Mouse (Mus musculus) erythroblast, embryonic 14.5 days (primary cell): Measurements from ENCODE around the gene Bbs10.

ENCODE experiments used
- GATA1 ChIP-seq: IDR thresholded peaks from 2 replicates; pipeline ENCODE4 v1.6.1; 2012; ENCODE audit warnings: low read length, inconsistent platforms, mixed read lengths
- TAL1 ChIP-seq: IDR thresholded peaks from 3 replicates; pipeline ENCODE4 v1.6.1; 2012; ENCODE audit warnings: low read length, inconsistent platforms, mixed read lengths

- TF ChIP-seq TAL1 (no peak), GATA1 (no peak)
These were observed 37.9 kb downstream of the Bbs10 start for GRCm38 (mm10) chr10:111336353-111336713.
